Mouse (Mus musculus) embryo, embryonic 10 days (tissue): ENCODE data around the gene Aldh1l1.
"Not testable (repeated sequence)": the region's sequence is repeated elsewhere in the genome, so short reads cannot be mapped to it uniquely, and the experiment has no call there.

Experiments
- DNase-seq: peaks from one replicate; pipeline ENCODE4 v3.0.0-alpha.2; 2015; ENCODE audit warnings: low spot score

Aldh1l1 gene

GRCm38 (mm10) chr6:90620791-90621583, 134.8 kb downstream of the Aldh1l1 start:
- DNase-seq, result no peak

- DNase-seq, result no peak
Observed at GRCm38 (mm10) chr6:90621584-90621890, 135.3 kb downstream of the Aldh1l1 start.

- no peak for DNase-seq
Observed at GRCm38 (mm10) chr6:90622758-90623455, 136.7 kb downstream of the Aldh1l1 start.

GRCm38 (mm10) chr6:90623456-90623836, 137.2 kb downstream of the Aldh1l1 start:
- DNase-seq, result no peak

GRCm38 (mm10) chr6:90624184-90624583, 138.0 kb downstream of the Aldh1l1 start:
- DNase-seq, result no peak

- DNase-seq, result no peak
Observed at GRCm38 (mm10) chr6:90624733-90625132, 138.5 kb downstream of the Aldh1l1 start.

GRCm38 (mm10) chr6:90625207-90625994, 139.2 kb downstream of the Aldh1l1 start:
- DNase-seq, result no peak

- no peak for DNase-seq
Observed at GRCm38 (mm10) chr6:90627556-90627955, 141.3 kb downstream of the Aldh1l1 start.

GRCm38 (mm10) chr6:90629506-90629905, 143.3 kb downstream of the Aldh1l1 start:
- no peak for DNase-seq

- no peak for DNase-seq
Observed at GRCm38 (mm10) chr6:90630427-90630826, 144.2 kb downstream of the Aldh1l1 start.

- not testable (repeated sequence) for DNase-seq
Observed at GRCm38 (mm10) chr6:90632526-90632925, 146.3 kb downstream of the Aldh1l1 start.

GRCm38 (mm10) chr6:90635081-90635480, 148.9 kb downstream of the Aldh1l1 start:
- no peak for DNase-seq

GRCm38 (mm10) chr6:90635611-90636010, 149.4 kb downstream of the Aldh1l1 start:
- DNase-seq, result no peak

GRCm38 (mm10) chr6:90643057-90643456, 156.8 kb downstream of the Aldh1l1 start:
- DNase-seq, result no peak

- no peak for DNase-seq
Observed at GRCm38 (mm10) chr6:90644965-90645364, 158.7 kb downstream of the Aldh1l1 start.

GRCm38 (mm10) chr6:90648391-90648790, 162.2 kb downstream of the Aldh1l1 start:
- DNase-seq, result no peak

GRCm38 (mm10) chr6:90649279-90649678, 163.1 kb downstream of the Aldh1l1 start:
- DNase-seq, result no peak
